Mouse (Mus musculus): ENCODE data around the gene Nlrc4. TPM values are rescaled to one million over a fixed set of nuclear protein-coding genes. Genes with fewer than 3 reads are reported as not detected.
A peak's percentile ranks its signal among the peaks of the same experiment; 100 is the strongest.

Nlrc4 gene
- total and polyA plus RNA-seq, 2 experiments from 2014 or later = 0.19 to 0.23 TPM

- H3K4me3 ChIP-seq (ENCODE audit: low read depth, low read length) = no peak overlapping the region
- no peak overlapping the region for H3K27ac ChIP-seq (ENCODE audit: low read depth, low read length)
- no peak overlapping the region for H3K9ac ChIP-seq
- peaks cover 64% of the 10 kb centered on the region for H3K36me3 ChIP-seq (ENCODE audit: insufficient read depth)
- H3K4me2 ChIP-seq (ENCODE audit: low read depth) = no peak overlapping the region
- DNase-seq (no peak), ATAC-seq (no peak)
- WGBS = 67% methylated on average over 4 of the region's 4 CpGs
- peak; percentile 25; the same call in 1 of the 2 replicates for TF ChIP-seq CTCF (IDR thresholded peaks at IDR 0.05; ENCODE audit: low read depth)
- no peaks in the 10 kb centered on the region for H3K27me3 ChIP-seq (ENCODE audit: insufficient read depth, low read length)
- H3K4me1 ChIP-seq (ENCODE audit: insufficient read depth) = no peaks in the 10 kb centered on the region
- H3K9me3 ChIP-seq (ENCODE audit: low read length) = no peaks in the 10 kb centered on the region
Measured at GRCm38 (mm10) chr17:74409722-74410121, 49.2 kb downstream of the Nlrc4 start.

- no peak overlapping the region for H3K4me3 ChIP-seq (ENCODE audit: low read depth, low read length)
- DNase-seq = no peak
Measured at GRCm38 (mm10) chr17:74406487-74406886, 52.5 kb downstream of the Nlrc4 start.

GRCm38 (mm10) chr17:74402486-74403222 lies 56.3 kb downstream of the Nlrc4 start:
- no peak overlapping the region for H3K27ac ChIP-seq (ENCODE audit: low read depth, low read length)
- ATAC-seq (no peak), DNase-seq (no peak)
- H3K4me2 ChIP-seq (ENCODE audit: low read depth) = no peak overlapping the region
- TF ChIP-seq CTCF (IDR thresholded peaks at IDR 0.05; ENCODE audit: low read depth) = no peak
- no peaks in the 10 kb centered on the region for H3K4me1 ChIP-seq (ENCODE audit: insufficient read depth)
- H3K27me3 ChIP-seq (ENCODE audit: insufficient read depth, low read length) = no peaks in the 10 kb centered on the region
- no peaks in the 10 kb centered on the region for H3K9me3 ChIP-seq (ENCODE audit: low read length)
- 96% methylated on average over 12 of the region's 12 CpGs for WGBS
- H3K9ac ChIP-seq = no peak overlapping the region
- peaks cover 42% of the 10 kb centered on the region for H3K36me3 ChIP-seq (ENCODE audit: insufficient read depth)
- H3K4me3 ChIP-seq (ENCODE audit: low read depth, low read length) = no peak overlapping the region

More at GRCm38 (mm10) chr17:74406487-74406886, 52.5 kb downstream of the Nlrc4 start:
- Histone ChIP-seq H3K9ac (no peak overlapping the region), H3K27me3 (ENCODE audit: insufficient read depth, low read length) (no peaks in the 10 kb centered on the region), H3K9me3 (ENCODE audit: low read length) (no peaks in the 10 kb centered on the region), H3K36me3 (ENCODE audit: insufficient read depth) (peaks cover 64% of the 10 kb centered on the region), H3K27ac (ENCODE audit: low read depth, low read length) (no peak overlapping the region), H3K4me2 (ENCODE audit: low read depth) (no peak overlapping the region), H3K4me1 (ENCODE audit: insufficient read depth) (no peaks in the 10 kb centered on the region)
- no peak for ATAC-seq
- WGBS = 88% methylated on average over 8 of the region's 8 CpGs
- TF ChIP-seq CTCF (IDR thresholded peaks at IDR 0.05; ENCODE audit: low read depth) = no peak

- no peak for ATAC-seq
- no peaks in the 10 kb centered on the region for H3K9me3 ChIP-seq (ENCODE audit: low read length)
- no peak overlapping the region for H3K4me2 ChIP-seq (ENCODE audit: low read depth)
- DNase-seq = no peak
- no peak overlapping the region for H3K9ac ChIP-seq
- no peak overlapping the region for H3K4me3 ChIP-seq (ENCODE audit: low read depth, low read length)
- H3K4me1 ChIP-seq (ENCODE audit: insufficient read depth) = no peaks in the 10 kb centered on the region
- 77% methylated on average over 2 of the region's 2 CpGs for WGBS
- no peak overlapping the region for H3K27ac ChIP-seq (ENCODE audit: low read depth, low read length)
- H3K36me3 ChIP-seq (ENCODE audit: insufficient read depth) = peaks cover 5% of the 10 kb centered on the region
- no peak for TF ChIP-seq CTCF (IDR thresholded peaks at IDR 0.05; ENCODE audit: low read depth)
- H3K27me3 ChIP-seq (ENCODE audit: insufficient read depth, low read length) = no peaks in the 10 kb centered on the region
Measured at GRCm38 (mm10) chr17:74397173-74397572, 61.8 kb downstream of the Nlrc4 start.

- 72% methylated on average over 4 of the region's 4 CpGs for WGBS
Measured at GRCm38 (mm10) chr17:74396766-74397165, 62.2 kb downstream of the Nlrc4 start.

GRCm38 (mm10) chr17:74395383-74396065 lies 63.4 kb downstream of the Nlrc4 start, which contains the start of gene Slc30a6:
Gene Slc30a6, plus strand, starts transcription at chr17:74395608.
- no peaks in the 10 kb centered on the region for H3K4me1 ChIP-seq (ENCODE audit: insufficient read depth)
- peak within 1 kb of the TSS; percentile 90 for H3K27ac ChIP-seq (ENCODE audit: low read depth, low read length)
- TF ChIP-seq CTCF (IDR thresholded peaks at IDR 0.05; ENCODE audit: low read depth) = no peak
- H3K4me2 ChIP-seq (ENCODE audit: low read depth) = peak within 1 kb of the TSS; percentile 59
- ATAC-seq (peak; percentile 99), DNase-seq (peak; percentile 97)
- WGBS = under 1% methylated on average over 41 of the region's 41 CpGs
- no peaks in the 10 kb centered on the region for H3K9me3 ChIP-seq (ENCODE audit: low read length)
- H3K9ac ChIP-seq = peak within 1 kb of the TSS; percentile 69
- no peaks in the 10 kb centered on the region for H3K27me3 ChIP-seq (ENCODE audit: insufficient read depth, low read length)
- no peaks in the 10 kb centered on the region for H3K36me3 ChIP-seq (ENCODE audit: insufficient read depth)
- H3K4me3 ChIP-seq (ENCODE audit: low read depth, low read length) = peak within 1 kb of the TSS; percentile 55

More at GRCm38 (mm10) chr17:74396766-74397165, 62.2 kb downstream of the Nlrc4 start:
- Histone ChIP-seq H3K36me3 (ENCODE audit: insufficient read depth) (peaks cover 1% of the 10 kb centered on the region; the same call in 1 of the 2 replicates), H3K4me2 (ENCODE audit: low read depth) (no peak overlapping the region; the same call in 1 of the 2 replicates), H3K4me3 (ENCODE audit: low read depth, low read length) (no peak overlapping the region), H3K9me3 (ENCODE audit: low read length) (no peaks in the 10 kb centered on the region), H3K9ac (0 out of 2 replicates have a peak overlapping the region, but pooled peaks have one; percentile 69), H3K27ac (ENCODE audit: low read depth, low read length) (no peak overlapping the region), H3K27me3 (ENCODE audit: insufficient read depth, low read length) (no peaks in the 10 kb centered on the region), H3K4me1 (ENCODE audit: insufficient read depth) (no peaks in the 10 kb centered on the region)
- no peak for DNase-seq
- TF ChIP-seq CTCF (IDR thresholded peaks at IDR 0.05; ENCODE audit: low read depth) = no peak
- ATAC-seq = no peak

GRCm38 (mm10) chr17:74394855-74395254 lies 64.1 kb downstream of the Nlrc4 start:
- WGBS = 29% methylated on average over 16 of the region's 16 CpGs
- H3K27me3 ChIP-seq (ENCODE audit: insufficient read depth, low read length) = no peaks in the 10 kb centered on the region
- H3K9ac ChIP-seq = peak overlapping the region; percentile 47; the same call in 1 of the 2 replicates
- H3K4me1 ChIP-seq (ENCODE audit: insufficient read depth) = no peaks in the 10 kb centered on the region
- H3K27ac ChIP-seq (ENCODE audit: low read depth, low read length) = peak overlapping the region; percentile 42; the same call in 1 of the 2 replicates
- H3K4me2 ChIP-seq (ENCODE audit: low read depth) = peak overlapping the region; percentile 53
- no peaks in the 10 kb centered on the region for H3K9me3 ChIP-seq (ENCODE audit: low read length)
- H3K36me3 ChIP-seq (ENCODE audit: insufficient read depth) = no peaks in the 10 kb centered on the region
- DNase-seq (no peak), ATAC-seq (peak; percentile 7)
- no peak for TF ChIP-seq CTCF (IDR thresholded peaks at IDR 0.05; ENCODE audit: low read depth)
- H3K4me3 ChIP-seq (ENCODE audit: low read depth, low read length) = peak overlapping the region; percentile 55

Data from forebrain, postnatal 0 days (tissue).